Mouse (Mus musculus): Measurements from ENCODE around the gene Mob3c. TPM values are rescaled to one million over a fixed set of nuclear protein-coding genes. Genes with fewer than 3 reads are reported as not detected.

Gene Mob3c
- polyA plus RNA-seq, 1 experiment from 2014 or later = 9.8 TPM

Other genes with a start within 250 kb of the Mob3c start
- gene Cyp4a32, start 227.1 kb upstream of the Mob3c start, polyA plus RNA-seq (2014; fragmentation: Nextera tagmentation; extraction: Ambion mirVana) = not detected in 2 replicates
- gene Cyp4b1, start 180.4 kb upstream of the Mob3c start, polyA plus RNA-seq (2014; fragmentation: Nextera tagmentation; extraction: Ambion mirVana) = 0.71 TPM in 2 replicates
- gene Efcab14, start 90.3 kb upstream of the Mob3c start, polyA plus RNA-seq (2014; fragmentation: Nextera tagmentation; extraction: Ambion mirVana) = 34.9 and 38.7 TPM in 2 replicates
- gene Tex38, start 47.1 kb upstream of the Mob3c start, polyA plus RNA-seq (2014; fragmentation: Nextera tagmentation; extraction: Ambion mirVana) = 0.22 TPM in 1 of 2 replicates, not detected in the other
- 42.1 and 48.7 TPM in 2 replicates for gene Atpaf1, start 43.3 kb upstream of the Mob3c start, polyA plus RNA-seq (2014; fragmentation: Nextera tagmentation; extraction: Ambion mirVana)
- gene Mknk1, start 11.1 kb downstream of the Mob3c start, polyA plus RNA-seq (2014; fragmentation: Nextera tagmentation; extraction: Ambion mirVana) = 43.8 and 46.9 TPM in 2 replicates
- gene Kncn, start 56.3 kb downstream of the Mob3c start, polyA plus RNA-seq (2014; fragmentation: Nextera tagmentation; extraction: Ambion mirVana) = not detected in 2 replicates
- not detected in 2 replicates for gene 6430628N08Rik, start 62.6 kb downstream of the Mob3c start, polyA plus RNA-seq (2014; fragmentation: Nextera tagmentation; extraction: Ambion mirVana)
- not detected in 2 replicates for gene Dmbx1, start 111.8 kb downstream of the Mob3c start, polyA plus RNA-seq (2014; fragmentation: Nextera tagmentation; extraction: Ambion mirVana)
- gene Faah, start 189.8 kb downstream of the Mob3c start, polyA plus RNA-seq (2014; fragmentation: Nextera tagmentation; extraction: Ambion mirVana) = 3.9 and 4.7 TPM in 2 replicates
- 17.8 and 19.5 TPM in 2 replicates for gene Nsun4, start 225.8 kb downstream of the Mob3c start, polyA plus RNA-seq (2014; fragmentation: Nextera tagmentation; extraction: Ambion mirVana)
- 483 and 529 TPM in 2 replicates for gene Uqcrh, start 247.0 kb downstream of the Mob3c start, polyA plus RNA-seq (2014; fragmentation: Nextera tagmentation; extraction: Ambion mirVana)
- 67.6 and 70.8 TPM in 2 replicates for gene Lrrc41, start 247.2 kb downstream of the Mob3c start, polyA plus RNA-seq (2014; fragmentation: Nextera tagmentation; extraction: Ambion mirVana)